Mouse (Mus musculus): ENCODE measurements around the gene Abhd2.

The Abhd2 gene

GRCm38 (mm10) chr7:79386422-79387133 lies 113.6 kb downstream of the Abhd2 start, which contains the start of gene Rlbp1:
Rlbp1 (minus strand) TSS chr7:79387048.
- DNase-seq (ENCODE audit: low spot score): no peak

GRCm38 (mm10) chr7:79387140-79387539 lies 114.1 kb downstream of the Abhd2 start:
- DNase-seq (ENCODE audit: low spot score): no peak

DNA sequence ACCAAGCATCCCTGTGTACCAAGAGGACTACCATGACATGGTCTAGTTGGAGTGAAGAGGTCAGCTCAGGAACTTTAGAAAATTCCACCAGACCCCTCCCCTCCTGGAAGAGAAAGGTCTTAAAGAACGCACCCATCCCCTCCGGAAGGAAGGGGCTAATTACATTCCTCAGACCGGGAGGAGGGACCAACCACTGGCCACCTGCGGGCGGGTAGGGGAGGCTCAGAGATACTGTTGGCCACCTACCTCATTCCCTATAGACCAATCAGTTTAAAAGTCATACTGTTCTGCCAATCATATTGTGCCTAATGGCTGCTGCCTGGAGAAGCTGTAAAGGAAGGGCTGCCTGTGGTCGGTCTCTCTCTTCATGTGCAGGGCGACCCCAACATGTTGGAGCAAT lies 115.0 kb downstream of the Abhd2 start:
- DNase-seq (ENCODE audit: low spot score): no peak

DNA sequence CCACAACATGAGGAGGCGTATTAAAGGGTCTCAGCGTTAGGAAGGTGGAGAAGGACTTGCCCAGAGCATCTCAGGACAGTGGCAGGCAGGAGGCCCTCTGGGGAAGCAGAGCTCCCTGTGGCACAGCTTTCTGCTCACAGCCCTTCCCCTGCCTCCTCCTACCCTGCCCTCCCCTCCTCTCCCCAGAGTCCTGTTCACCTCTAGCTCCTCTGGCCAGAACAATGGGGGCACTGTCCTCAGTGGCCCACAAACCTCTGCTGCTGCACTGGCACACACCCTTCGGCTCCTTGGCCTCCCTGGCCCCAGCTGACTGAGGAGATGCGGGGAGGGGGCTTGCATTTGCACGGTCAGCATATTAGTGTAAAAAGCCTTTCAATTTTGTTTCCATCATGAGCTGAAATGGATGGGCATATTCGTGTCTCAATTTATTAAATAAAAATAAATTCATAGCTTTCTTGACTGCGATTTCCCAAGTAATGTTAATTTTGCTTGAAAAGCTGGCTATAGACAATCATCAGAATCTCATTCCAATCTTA lies 115.7 kb downstream of the Abhd2 start:
- DNase-seq (ENCODE audit: low spot score): no peak

- DNase-seq (ENCODE audit: low spot score): no peak
Observed at GRCm38 (mm10) chr7:79390141-79390708, 117.2 kb downstream of the Abhd2 start.

GRCm38 (mm10) chr7:79391471-79391870 lies 118.5 kb downstream of the Abhd2 start:
- no peak for DNase-seq (ENCODE audit: low spot score)

DNA sequence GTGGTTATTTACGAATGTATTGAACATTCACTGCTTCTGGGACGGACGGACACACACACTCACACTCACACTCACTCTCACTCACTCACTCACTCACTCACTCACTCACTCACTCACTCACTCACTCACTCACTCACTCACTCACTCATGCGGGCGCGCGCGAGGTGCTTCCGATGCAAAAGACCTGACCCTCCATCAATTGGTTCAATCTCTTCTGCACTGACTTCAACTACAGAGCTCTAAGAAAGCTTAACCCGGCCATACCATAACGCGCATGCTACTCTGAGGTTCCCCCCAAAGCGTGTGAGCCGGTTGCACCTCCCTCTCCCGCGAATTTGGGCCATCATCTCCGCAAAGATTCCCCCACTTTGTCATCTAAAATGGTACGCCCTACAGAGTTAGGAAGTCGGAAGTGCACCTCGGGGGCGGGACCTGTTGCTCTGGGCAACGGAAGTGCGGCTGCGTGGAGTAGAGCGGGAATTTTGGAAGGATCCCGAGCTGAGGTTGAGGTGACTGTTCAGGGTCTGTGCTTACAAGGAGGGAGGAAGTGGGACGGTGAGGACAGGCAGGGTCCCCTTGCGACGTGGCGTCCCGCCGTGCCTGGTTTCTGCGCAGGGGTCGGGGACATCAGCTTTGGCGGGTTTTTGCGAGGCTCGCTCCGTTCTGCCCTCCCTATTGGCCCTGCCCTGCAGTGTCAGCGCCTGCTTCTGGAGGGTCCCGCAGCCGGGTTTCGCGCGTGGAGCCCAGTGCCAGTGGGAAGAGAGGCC lies 119.1 kb downstream of the Abhd2 start, which contains the start of gene Fanci:
Gene Fanci, plus strand, starts transcription at position 47 of the 767 bp plus-strand sequence.
- peak; percentile 96 for DNase-seq (ENCODE audit: low spot score)

GRCm38 (mm10) chr7:79392860-79393513 lies 120.0 kb downstream of the Abhd2 start:
- DNase-seq (ENCODE audit: low spot score): no peak

GRCm38 (mm10) chr7:79393924-79394323 lies 120.9 kb downstream of the Abhd2 start:
- DNase-seq (ENCODE audit: low spot score): no peak

DNA sequence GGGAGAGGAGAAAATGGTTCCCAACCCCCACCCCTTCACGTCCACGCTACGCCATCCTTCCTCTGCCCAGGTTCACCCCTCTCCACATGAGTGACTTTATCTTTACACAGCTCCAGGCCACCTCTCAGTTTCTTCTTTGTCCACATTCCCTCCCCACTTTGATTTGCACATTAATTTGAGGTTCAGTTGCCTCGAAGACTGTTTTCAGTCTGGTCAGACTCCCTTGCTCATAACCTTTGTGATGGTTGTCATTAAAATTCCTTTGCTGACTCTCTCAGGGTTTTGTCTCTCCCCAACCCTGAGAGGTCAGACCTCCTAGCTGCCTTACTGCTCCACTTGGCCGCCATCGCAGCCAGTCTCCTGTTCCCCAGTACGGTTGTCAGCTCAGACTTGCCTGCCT lies 121.7 kb downstream of the Abhd2 start:
- DNase-seq (ENCODE audit: low spot score): no peak

DNA sequence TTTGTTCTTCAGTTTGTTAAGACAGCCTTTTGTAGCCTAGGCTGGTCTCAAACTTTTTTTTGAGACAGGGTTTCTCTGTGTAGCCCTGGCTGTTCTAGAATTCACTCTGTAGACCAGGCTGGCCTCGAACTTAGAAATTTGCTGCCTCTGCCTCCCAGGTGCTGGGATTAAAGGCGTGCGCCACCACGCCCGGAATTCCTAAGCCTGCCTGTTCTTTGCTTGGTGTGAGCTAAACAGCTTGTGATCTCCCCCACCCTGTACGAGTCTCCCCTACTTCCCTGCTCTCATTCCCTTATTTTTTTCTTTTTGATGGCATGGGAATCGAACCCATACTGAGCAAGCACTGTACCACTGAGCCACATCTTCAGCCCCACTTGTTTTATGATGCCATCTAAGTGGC lies 122.2 kb downstream of the Abhd2 start:
- no peak for DNase-seq (ENCODE audit: low spot score)

DNA sequence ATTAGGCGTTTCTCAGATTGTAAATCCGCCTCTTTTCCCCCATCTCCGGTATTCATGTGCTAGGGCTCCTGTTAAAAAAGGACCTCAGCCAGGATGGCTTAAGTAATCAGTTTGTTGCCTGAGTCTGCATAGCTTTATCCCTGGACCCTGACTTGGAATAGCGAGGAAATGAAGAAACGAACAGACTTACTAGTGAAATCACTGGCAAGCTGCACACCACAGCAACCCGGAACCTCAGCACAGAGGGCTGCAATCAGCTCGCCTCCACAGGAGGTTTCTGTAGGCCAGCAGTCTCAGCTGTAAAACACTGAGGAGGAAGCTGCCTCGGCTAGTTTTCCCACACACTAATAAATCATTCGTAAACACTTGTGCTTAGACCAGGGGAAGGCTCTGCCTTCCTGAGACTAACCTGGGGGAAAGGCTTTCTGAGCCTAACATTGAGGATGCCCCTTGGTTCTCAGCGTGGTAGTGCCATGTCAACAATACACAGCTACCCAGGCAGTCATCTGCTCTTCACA lies 124.5 kb downstream of the Abhd2 start:
- DNase-seq (ENCODE audit: low spot score): no peak

- no peak for DNase-seq (ENCODE audit: low spot score)
Observed at GRCm38 (mm10) chr7:79398426-79398825, 125.4 kb downstream of the Abhd2 start.

GRCm38 (mm10) chr7:79398971-79399370 lies 126.0 kb downstream of the Abhd2 start:
- DNase-seq (ENCODE audit: low spot score): no peak

- DNase-seq (ENCODE audit: low spot score): no peak
Observed at GRCm38 (mm10) chr7:79400296-79400695, 127.3 kb downstream of the Abhd2 start.

GRCm38 (mm10) chr7:79414449-79415375 lies 141.7 kb downstream of the Abhd2 start:
- no peak for DNase-seq (ENCODE audit: low spot score)

Data from layer of hippocampus, adult 11-12 months (tissue).